Mouse (Mus musculus): Measurements from ENCODE around the gene Mei1.

Mei1 gene

GRCm38 (mm10) chr15:82152435-82152834 is 82.6 kb downstream of the Mei1 start:
- no peak for DNase-seq

GRCm38 (mm10) chr15:82156298-82156697 is 86.5 kb downstream of the Mei1 start:
- no peak for DNase-seq

GRCm38 (mm10) chr15:82156902-82157301 is 87.1 kb downstream of the Mei1 start:
- DNase-seq = no peak

- no peak for DNase-seq
Observed at GRCm38 (mm10) chr15:82158243-82159035, 88.6 kb downstream of the Mei1 start.

GRCm38 (mm10) chr15:82159471-82159870 is 89.7 kb downstream of the Mei1 start:
- no peak for DNase-seq

- no peak for DNase-seq
Observed at GRCm38 (mm10) chr15:82160731-82161640, 91.2 kb downstream of the Mei1 start.

- no peak for DNase-seq
Observed at GRCm38 (mm10) chr15:82161965-82162600, 92.3 kb downstream of the Mei1 start.

- DNase-seq = peak in 1 of 2 experiments; percentile 32
Observed at GRCm38 (mm10) chr15:82163356-82164060, 93.7 kb downstream of the Mei1 start.

GRCm38 (mm10) chr15:82164061-82164399 is 94.2 kb downstream of the Mei1 start:
- DNase-seq = peak in 1 of 2 experiments; percentile 38

GRCm38 (mm10) chr15:82164496-82164895 is 94.7 kb downstream of the Mei1 start:
- no peak for DNase-seq

- peak; percentile 80 to 89 for DNase-seq
Observed at GRCm38 (mm10) chr15:82165332-82166239, 95.8 kb downstream of the Mei1 start.

GRCm38 (mm10) chr15:82166240-82167100 is 96.7 kb downstream of the Mei1 start:
- DNase-seq = peak; percentile 53 to 60

GRCm38 (mm10) chr15:82167201-82168168 is 97.7 kb downstream of the Mei1 start:
- DNase-seq = no peak

- DNase-seq = no peak
Observed at GRCm38 (mm10) chr15:82169671-82170070, 99.9 kb downstream of the Mei1 start.

GRCm38 (mm10) chr15:82170437-82171377 is 100.9 kb downstream of the Mei1 start:
- DNase-seq = no peak

GRCm38 (mm10) chr15:82172648-82173047 is 102.9 kb downstream of the Mei1 start:
- DNase-seq = no peak

- no peak for DNase-seq
Observed at GRCm38 (mm10) chr15:82175091-82175490, 105.3 kb downstream of the Mei1 start.

All from spleen, adult 18-20 months (tissue).